Mouse (Mus musculus) bone marrow macrophage, adult 2 months (primary cell): Measurements from ENCODE around the gene Fmnl1.

Experiments used
- CTCF ChIP-seq: IDR thresholded peaks from 2 replicates; pipeline ENCODE4 v1.5.1; 2012; ENCODE audit warnings: low read depth, mild to moderate bottlenecking, low read length, moderate library complexity
- POLR2A ChIP-seq: IDR thresholded peaks from 2 replicates; pipeline ENCODE4 v1.6.1; 2012; ENCODE audit warnings: mild to moderate bottlenecking, low read depth, low read length, borderline replicate concordance

DNA sequence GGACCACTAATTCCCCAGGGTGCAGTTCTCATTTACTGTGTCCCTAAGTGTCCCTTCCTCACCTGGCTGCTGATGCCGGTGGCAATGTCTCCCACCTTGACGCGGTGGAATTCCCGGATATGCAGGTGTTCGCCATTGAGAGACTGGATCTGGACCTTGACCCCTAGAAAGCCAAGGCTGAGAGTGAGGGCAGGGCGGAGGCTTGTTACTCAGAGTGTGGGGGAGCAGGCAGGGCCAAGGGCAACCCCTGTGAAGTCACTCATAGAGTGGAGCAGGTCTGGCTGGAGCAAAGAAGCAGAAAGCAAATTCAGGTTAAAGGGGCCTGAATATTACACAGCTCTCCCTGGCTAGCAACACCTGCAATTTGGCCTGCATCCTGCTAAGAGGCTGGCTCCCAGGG lies 50.5 kb downstream of the Fmnl1 start:
- TF ChIP-seq CTCF, result no peak
- TF ChIP-seq POLR2A, result no peak
